Mouse (Mus musculus): ENCODE results near the gene Nck2.
"Not testable (repeated sequence)": the region's sequence is repeated elsewhere in the genome, so short reads cannot be mapped to it uniquely, and the experiment has no call there.

Nck2 gene

DNA sequence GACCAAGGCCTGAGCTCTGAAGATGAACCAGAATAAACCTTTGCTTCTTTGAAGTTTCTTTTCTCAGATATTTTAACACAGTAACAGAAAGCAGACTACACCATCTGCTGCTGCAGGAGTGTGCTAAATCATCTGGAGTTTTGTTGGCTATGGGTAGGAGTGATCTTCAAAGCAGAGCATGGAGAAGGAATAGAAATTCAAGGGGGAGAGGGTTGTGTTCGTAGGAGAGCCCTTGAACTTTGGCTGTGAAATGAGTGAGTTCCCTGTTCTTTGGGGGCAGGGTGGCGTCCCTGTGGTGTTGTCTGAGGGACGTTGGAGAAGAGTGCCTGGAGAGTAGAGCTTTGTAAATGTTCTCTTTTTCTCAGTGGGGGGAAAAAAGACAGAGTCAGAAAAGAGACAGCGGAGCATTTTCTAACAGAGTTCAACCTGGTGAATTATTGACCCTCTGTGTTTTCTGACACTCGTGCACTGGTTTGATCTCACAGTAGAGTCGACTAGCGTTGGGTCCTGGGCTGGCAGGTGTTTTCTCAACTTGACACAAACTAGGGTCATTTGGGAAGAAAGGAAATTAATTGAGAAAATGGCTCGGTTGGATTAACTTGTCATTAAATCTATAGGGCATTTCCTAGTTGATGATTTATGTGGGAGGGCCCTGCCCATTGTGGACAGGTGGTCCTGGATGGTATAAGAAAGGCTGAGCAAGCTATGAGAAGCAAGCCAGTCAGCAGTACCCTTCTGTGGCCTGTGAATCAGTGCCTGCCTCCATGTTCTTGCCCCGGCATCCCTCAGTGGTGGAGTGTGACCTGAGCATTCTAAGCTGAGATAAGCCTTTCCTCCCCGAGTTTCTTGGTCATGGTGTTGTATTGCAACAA is 57.8 kb downstream of the Nck2 start:
- DNase-seq = peak; percentile 14 to 30

DNA sequence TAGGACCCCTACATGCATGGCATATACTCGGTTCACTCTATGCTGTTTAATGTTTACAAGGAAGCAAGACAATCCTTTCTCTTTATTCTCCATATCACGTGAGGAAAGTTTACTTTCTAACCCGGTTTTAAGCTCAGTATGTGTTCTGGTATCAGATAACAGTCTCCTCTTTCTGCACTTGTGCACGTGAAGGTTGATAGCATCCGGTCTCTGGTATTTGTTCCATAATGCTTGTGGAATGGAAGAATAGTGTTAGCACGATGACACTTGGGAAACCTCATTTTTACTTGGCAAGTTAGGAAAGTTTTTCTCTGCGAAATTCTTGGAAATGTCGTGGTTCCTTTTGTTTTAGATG is 58.4 kb downstream of the Nck2 start:
- no peak for DNase-seq

DNA sequence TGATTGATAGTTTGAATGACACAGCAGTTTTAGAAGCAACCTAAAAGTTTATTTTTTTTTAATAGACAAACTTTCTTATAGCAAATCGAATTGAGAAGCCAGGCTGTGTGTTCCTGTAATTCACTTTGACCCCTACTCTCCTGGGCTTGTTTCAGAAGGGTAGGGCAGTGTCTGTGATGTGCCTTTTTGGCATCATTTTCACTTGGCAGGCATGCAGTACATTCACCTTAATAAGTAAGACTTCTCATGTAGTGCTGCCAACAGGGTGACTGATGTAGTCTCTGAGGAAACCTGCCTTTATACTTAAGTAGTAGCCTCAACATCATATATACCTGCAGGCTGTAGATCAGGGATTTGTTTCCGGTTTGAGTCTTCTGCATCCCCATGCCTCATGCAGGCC is 58.9 kb downstream of the Nck2 start:
- no peak for DNase-seq

DNA sequence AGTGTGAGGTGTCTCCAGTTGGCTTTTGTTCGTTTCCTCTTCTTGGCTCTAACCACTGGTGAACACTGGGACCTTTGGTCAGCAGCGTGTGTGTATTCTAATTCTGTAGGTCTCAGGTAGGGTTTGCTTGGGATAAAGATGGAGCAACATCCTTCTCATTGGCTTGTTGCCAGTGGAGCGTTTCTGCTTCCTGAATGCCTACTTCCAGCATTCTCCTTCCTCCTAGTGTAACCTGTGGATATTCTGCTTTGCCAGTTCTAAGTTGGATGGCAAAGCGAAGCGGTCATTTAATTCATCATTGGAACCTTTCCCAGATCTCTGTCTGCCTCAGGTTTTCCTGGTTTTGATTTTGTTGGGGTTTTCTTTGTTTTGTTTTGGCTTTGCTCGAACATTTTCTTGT is 59.3 kb downstream of the Nck2 start:
- peak in 1 of 2 experiments; percentile 11 for DNase-seq

DNA sequence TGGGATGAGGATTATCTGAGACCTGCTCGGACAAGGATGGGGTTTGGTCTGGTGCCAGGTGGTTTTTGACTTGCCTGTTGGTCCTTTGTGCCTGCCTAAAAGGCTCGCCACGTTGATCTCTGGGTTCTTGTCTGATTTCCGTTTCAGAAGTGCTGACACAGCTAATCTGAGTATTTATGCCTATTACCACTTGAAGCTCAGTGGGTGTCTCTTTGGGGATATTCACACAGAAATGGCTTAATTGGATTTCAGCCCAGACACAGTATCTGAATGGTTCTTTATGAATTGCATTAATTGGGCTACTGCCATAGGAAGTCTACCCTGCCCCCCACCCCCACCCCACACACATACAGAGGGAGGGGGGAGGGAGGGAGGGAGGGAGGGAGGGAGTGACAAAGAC is 59.9 kb downstream of the Nck2 start:
- peak in 1 of 2 experiments; percentile 18 for DNase-seq

DNA sequence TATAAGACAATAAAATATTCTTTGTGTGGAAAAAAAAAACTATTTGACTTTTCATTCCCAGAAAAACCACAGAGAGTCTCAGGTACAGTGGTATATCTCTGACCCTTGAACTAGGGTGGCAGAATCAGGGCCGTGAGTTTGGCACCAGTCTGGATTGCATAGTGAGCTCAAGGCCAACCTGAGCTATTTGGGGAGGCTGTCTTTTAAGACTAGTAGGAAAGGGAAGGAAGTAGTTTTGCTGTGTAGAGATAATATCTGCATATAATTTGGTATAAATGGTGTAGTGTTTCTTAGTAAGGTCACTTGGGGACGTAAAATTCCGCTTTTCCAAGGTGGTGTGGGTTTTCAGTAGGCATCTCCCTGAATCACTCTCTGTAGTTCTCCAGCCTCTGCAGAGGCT is 62.3 kb downstream of the Nck2 start:
- DNase-seq = no peak

DNA sequence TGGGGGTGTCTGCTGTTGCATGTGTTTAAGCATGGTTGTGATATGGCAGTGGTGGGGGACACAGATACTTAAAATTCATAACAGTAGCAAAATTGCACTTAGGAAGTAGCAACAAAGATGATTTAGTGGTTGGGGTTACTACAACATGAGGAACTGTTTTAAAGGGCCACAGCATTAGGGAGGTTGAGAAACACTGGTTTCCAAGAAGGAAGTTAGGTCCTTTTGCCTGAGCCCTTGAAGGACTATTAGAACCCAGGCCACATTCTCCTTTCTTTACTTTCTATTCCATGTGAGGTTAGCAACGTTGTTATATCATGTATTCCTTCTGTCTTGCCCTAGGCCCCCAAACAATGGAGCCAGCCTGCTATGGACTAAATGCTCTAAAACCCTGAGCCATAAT is 63.4 kb downstream of the Nck2 start:
- no peak for DNase-seq

DNA sequence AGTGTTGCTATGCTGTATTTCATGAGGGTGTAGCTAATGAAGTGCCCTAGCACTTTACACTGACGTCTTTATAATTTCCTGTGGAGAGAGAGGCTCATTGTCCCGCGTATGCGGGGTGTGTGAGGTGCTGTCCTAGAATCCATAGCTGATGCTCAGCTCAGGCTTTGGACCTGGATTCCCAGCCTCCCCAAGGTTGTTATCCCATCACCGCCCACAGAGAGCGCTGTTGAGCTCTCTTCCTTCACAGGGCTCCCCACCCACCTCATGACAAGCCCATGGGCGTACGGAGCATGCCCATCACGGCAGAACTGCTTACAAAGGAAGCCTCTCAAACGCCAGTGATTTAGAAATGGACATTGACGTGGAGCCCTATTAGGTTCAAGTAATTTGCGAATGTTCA is 66.9 kb downstream of the Nck2 start:
- DNase-seq = peak in 1 of 2 experiments; percentile 24

DNA sequence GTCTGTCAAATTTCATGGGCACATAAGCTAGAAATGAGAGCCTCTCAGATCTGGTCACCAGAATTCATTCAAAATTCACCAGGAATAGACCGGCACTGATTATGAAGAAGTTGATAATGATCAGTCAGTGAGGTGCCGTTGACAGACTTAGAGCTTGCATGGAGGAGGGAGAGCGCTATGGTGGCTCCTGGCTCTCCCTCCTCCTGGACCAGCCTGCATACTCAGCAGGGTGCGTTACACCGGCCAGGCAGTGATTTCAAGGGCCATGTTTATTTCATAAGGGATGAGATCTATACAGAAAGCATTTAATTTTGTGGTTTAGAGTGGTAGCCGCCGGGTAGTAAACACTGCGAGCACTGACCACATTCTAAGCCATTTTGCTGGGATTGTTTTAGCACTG is 67.3 kb downstream of the Nck2 start:
- DNase-seq = no peak

DNA sequence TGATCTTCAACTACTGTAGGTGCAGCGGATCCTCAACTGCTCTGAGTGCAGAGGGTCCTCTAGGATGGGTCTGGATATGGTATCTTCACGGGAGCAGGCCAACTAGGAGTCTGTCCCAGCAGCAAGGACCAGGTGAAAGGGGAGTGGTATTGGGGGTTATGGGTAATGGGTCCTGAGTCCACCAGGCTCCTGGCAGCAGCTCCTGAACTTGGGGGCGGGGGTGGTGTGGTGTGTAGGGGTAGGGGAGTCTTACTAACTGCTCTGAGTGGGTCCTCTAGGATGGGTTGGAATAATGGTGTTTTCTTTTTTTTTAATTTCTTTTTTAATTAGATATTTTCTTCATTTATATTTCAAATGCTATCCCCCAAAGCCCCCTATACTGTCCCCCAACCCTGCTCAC is 73.0 kb downstream of the Nck2 start:
- DNase-seq = no peak

DNA sequence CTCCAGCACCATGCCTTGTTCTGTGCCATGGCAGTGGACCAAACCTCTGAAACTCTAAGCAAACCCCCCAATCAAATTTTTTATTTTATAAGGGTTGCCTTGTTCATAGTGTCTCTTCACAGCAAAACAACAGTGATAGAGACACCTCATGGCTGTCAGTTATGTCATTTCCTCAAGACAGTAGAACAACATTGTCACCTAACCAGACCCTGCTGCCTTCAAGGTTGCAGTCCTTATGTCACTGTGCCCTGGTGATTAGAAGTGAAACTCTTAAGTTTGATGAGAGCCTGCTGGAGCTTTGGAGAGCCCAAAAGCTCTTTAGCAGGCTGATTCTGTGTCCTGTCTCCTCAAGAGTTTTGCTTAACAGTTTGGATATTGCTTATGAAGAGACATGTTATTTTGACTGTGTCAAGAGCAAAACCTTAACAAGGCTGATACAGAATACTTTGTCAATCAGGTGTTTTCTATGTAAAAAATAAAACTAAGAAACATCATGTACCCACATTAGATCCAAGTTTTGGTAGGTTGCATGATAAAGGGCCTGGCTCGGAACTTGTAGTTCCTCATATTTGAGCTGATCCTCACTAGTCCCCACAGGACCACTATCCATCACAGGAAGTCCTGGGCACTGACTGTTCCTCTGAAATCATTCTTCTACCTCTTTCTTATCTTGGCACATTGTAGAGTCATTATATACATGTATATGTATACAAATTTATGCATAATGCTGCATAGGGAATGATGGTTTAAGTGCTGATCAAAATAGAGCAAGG is 76.0 kb downstream of the Nck2 start:
- no peak for DNase-seq

DNA sequence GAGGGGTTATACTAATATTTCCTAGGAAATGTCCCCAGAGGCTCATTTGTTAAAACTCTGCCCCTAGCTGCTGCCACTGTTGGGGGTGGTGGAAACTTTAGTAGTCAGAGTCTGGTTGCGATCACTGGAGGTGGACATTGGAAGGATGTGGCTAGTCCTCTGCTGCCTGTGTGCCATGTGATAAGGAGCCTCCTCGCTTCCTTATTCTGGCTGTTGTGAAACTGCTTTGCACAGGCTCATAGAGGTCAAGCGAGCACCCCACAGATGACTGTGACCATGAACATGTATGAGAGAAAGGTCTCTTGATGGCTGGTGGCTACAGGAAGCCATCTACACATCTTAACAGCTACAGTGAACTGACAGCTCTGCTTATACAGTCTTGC is 76.6 kb downstream of the Nck2 start:
- DNase-seq = no peak

DNA sequence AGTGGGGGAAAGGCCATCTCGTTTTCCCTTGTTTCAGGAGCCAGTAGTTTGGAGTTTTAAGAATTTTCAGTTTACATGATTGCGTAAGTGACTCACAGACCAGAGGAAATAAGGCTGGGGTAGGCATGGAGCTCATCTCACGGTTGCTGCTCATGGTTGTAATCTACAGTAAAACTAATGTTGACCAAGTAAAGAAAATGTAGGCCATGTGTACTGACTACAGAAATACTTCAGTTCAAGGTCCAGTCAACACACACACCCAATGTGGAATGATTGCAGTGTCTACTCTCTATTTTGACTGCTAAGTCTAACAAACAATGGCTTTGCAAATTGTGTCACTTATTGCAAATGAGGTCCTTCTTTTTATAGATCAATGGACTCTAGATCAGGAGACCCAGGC is 77.1 kb downstream of the Nck2 start:
- no peak for DNase-seq

DNA sequence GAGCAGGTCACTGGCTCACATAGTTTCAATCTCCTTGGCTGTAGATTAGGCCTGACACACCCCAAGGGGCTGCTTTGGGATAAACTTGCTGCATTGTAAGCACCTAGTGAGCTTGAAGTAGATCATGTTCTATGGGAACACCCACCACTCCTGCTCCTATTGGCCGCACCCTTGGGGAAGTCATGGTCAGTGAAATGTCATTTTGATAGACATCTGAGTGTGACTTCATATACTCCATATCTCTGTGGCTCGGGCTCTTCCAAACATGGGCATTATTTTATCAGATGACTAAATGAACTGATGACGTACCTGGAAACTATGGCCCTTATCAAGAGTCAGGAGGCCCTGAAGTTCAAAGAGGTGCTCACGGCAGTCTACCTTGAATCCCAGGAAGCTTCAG is 77.6 kb downstream of the Nck2 start:
- DNase-seq = no peak

DNA sequence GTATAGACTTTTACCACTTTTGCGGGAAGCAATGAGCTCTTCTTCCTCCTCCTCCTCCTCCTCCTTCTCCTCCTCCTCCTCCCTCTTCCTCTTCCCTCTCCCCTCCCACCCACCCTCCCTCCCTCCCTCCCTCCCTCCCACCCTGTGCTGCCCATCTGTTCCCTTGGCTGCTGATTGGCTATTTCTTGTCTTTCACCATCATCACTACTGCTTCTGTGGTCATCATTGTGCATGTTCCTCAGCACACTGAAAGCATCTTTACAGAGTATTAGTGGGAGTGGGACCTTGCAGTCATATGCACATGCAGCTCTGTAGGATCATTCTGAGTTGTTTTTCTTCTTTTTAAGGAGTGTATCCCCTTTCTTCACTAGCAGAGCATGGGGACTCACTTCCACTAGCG is 78.6 kb downstream of the Nck2 start:
- no peak for DNase-seq

DNA sequence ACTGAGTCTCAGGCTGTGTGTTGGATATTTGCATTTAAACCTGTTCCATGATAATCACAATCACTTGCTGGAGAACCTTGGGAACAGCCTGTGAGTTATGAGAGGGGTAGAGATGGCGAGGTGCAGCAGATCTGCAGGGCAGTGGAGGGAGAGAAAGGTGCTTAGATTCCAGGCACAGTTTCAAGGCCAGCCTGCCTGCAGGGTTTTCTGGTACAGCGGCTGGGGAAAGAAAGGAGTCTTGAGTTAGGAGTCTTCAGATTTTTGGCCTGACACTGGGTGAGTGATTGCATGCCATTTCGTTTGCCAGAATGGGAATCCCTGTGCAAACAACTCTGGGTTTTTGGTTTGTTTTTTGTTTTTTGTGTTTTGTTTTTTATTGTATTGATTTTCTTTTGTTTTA is 80.0 kb downstream of the Nck2 start:
- DNase-seq = no peak

DNA sequence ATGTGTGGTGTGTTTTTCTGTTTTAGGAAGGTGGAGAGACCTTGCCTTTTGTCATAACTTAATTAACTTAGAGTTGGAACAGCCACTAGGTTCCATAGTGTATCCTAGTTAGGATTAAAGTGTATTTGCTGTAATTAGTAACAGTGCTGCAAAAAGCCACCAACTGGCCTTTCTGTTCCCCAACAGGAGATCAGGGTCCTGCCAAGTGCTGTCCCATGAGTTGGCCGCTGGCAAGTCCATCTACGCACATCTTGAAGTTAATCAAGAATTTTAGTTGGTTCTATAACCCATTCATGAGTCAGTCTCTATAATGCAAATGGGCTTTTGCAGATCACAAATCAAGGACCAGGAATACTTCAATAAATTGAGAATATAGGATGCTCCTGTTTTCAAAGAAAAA is 83.9 kb downstream of the Nck2 start:
- DNase-seq = no peak

DNA sequence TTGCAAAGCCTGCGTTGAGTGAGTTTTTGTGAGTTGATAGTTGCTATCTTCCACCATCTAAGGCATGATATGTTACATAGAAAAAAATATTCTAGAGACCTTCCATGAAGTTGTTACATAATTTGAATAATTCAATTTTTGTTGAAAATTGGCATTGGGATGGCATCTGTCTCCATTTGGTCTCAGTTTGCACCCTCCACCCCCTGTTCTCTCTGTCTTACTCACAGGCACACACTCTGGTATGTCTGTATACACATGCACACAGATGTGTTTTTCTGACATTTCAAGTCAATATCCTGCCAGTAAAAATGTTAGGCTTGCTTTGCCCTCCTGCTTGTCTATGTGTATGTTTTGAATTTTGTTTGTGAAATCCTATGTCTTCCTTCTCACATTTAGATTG is 84.7 kb downstream of the Nck2 start:
- no peak for DNase-seq

DNA sequence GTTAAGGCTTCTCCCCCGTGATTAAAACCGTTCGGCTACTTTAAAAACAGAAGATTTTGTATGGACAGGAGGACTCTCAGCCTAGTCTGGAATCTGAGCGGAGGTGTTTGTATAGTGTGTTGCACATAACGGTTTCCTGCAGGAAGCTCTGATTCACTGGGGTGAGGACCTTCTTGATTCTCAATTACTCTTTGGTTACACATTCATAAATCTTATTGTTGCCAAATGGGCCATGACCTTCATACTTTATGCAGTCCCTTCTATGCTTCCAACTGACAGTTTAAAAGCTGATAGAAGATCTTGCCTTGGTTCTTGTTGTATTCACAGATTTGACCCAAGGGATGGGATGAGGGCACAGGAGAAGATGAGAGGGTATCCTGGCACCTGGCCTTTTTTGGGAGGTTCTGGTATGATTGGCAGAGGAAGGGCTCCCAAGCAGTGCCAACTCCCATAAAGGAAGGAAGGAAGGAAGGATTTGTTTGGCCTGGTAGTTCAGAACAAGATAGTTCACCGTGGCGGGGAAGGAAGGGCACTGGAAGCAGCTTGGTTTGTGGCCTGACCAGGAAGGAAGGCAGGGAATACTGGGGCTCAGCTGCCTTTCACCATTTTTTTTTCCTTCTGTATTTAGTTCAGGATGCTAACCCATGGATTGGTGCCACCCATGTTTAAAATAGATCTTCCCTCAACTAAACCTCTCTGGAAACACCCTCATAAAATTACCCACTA is 86.1 kb downstream of the Nck2 start:
- DNase-seq = peak; percentile 21

DNA sequence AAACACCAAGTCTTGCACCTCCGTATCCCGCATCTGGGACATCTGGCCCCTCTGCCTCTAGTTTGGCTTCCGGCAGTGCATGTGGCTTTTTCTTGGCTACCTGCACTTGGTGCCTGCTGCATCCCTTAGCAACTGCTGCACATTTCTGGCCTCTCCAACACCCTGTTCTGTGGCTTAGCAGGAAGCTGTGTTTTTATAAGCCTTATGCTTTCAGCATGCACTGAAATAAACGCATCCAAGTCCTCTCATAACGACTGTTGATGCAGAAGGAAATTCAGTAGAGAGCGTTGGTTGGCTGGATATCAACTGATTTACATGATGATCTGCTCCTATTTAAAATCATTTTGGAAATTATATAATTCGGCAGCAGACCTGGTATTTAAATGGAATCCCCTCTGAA is 86.9 kb downstream of the Nck2 start:
- DNase-seq = no peak

DNA sequence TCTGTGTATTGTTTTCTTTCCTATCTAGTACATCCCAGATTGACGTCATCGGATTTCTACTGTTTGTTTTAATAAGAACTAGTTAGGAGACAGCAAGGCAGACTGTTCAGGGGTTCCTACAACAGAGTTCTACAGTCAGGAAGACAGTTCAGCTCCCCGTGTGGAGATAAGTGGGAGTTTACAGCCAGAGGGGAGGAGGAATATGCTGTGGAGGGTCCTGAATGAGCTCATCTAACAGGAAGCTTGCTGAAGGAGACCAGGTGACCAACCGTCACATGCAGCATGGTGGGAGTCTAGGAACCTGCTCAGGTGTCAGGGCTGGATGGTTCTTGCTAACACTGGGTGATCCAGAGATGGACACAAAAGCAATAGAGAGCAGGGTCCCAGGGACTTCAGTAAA is 87.9 kb downstream of the Nck2 start:
- DNase-seq = no peak

DNA sequence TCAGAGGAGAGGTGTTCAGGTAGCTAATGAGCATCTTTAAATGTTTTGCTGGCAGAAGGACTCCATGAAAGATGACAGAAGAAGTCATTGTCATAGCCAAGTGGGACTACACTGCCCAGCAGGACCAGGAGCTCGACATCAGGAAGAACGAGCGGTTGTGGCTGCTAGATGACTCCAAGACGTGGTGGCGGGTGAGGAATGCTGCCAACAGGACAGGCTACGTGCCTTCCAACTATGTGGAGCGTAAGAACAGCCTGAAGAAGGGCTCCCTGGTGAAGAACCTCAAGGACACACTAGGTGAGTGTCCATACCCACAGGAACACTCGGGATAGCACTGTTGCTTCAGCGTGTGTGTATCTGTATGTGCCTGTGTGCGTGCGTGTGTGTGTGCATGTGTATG is 89.1 kb downstream of the Nck2 start:
- not testable (repeated sequence) for DNase-seq

DNA sequence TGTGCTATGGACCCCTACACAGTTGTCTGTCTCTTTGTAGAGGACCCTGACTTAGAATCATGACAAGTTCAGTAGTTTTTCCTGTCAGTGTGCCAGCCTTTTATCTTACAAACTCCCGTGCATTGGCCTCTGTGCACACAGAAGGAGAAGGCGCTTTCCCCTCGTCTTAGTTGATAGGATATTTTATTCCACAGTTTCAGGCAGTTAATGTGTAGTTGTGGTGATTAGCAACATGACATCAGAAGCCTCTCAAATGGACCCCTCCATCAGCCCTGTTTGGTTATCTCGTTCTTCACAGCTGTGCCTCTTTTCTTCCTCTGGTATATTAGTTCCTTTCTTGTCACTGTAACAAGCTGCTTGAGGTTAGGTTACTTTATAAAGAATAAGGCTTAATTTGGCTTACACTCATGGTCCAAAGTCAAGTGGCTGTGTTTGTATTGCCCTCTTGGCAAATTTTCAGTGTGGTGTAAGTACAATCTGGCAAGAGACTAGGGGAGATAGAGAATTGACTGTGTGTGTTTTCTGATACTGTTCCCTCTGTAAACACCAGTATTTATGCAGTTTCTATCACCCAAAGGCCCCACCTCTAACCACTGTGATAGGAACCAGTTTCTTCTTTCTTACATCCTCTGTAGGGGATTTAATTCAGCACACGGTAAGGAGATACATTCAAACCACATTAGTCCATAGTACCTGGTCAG is 89.8 kb downstream of the Nck2 start:
- DNase-seq = no peak
